Mouse (Mus musculus) cerebellum, adult 8-10 months (tissue): ENCODE measurements at regions not wholly inside any gene's neighbourhood (a gene's known extent, or its start where the extent isn't known, plus 50 kb on each side); places are given as distances from the start of the nearest gene placed in this dataset.

ENCODE experiments used
- DNase-seq: peaks from one replicate; pipeline ENCODE4 v3.0.0; 2022

DNA sequence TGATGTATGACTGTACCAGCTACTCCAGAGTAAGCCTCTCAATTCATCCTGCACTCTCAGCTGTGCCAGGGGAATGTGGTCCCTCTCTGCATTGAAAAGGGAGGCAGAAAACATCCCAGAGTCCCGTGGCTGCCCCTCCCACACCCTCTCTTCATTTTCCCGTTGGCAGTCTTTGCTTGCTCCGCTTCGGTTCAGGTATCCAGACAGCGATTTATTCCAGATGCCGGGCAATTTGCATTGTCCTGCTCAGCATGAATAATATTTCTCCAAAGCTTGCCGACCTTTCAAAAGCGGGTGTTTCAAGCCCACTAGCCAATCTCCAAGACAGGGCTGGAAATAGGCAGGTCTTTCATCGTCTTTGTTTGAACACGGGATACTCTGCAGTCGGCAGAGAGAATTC is 220.5 kb upstream of the Ntm start:
- DNase-seq, result no peak

DNA sequence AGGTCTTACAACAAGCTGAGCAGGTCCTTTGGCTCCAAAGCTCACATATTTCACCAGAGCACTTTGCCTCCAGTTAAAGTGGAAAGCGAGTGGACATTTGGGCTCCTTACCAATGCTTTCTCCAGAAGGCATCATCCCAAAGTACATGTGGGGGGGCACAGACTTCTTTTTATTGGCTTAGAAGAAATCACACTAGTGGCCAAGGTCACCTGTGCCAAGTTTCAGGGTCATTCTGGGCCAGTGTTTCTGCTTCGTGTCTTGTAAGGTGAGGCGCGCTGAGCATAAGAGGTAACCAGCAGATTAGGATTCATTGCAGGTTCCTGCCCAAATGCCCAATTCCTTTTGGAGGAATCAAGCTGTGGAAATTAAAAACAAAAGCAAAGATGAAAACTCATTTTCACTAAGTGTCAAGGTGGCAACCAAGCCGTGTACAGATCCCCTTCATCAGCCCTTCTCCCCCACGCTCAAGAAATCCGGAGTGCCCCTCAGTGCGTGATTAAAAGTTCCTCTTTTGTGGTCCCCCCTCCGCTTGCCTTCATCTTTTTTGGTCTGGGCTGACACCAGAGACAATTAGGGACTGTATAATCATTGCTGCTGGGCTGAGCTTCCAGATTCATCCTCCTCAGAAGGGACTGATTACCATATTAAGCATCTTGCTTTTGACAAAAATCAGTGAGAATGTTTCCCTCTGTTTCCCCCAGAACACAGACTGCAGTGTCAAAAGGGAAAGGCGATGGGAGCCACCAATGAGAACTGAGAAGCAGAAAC is 222.2 kb upstream of the Ntm start:
- DNase-seq, result no peak

DNA sequence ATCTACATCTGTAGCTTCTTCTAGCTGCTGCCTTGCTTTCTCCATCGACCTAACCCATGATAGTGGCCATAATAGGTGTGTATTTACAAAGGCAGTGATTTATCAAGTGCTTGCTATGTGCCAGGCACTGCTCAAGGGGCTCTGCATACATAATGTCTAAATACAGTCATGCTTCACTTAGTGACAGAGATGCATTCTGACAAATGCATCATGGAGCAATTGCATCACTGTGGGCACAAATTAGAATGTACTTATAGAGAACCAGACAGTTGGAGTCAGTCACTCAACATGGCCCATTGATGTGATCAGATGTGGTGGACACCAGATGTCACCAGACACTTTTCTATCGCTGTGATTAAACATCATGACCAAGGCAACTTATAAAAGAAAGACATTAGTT is 223.3 kb upstream of the Ntm start:
- DNase-seq, result no peak

DNA sequence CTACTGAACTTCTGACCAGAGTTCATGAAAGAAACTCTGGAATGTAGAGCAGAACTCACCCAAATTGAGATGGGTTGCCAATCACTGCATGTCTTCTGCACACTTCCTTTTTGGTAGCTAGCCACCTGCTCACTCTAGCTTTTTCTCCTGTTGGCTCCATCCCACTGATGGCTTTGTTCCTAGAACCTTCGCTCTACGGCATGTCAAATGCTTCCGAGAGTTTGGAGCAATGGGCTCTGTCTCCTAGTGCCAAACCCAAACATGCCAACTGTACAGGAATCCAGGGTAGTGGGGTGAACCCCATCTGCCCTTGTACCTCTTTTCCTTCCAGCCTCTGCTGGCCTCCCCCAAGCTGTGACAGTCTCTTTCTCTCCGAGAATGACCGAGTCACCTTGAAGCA is 227.1 kb upstream of the Ntm start:
- DNase-seq, result peak; percentile 78

DNA sequence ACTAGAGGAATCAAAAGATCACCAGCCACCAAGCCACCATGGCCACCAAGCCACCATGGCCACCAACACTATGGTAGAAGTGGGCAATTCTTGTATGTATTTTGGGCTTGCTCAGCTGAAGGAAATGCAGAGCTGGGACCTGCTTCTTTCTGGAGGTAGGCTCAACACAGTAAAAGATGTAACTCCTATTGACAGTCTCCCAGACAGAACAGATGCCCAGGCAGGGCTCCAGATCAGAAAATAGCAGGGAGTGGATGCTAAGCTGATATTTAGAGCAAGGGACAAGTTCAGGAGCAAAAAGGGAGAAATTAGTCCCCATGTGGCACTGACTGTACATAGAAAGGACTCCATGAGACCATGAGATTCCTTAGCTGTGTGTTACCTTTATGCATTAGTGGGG is 228.2 kb upstream of the Ntm start:
- peak; percentile 57 for DNase-seq

DNA sequence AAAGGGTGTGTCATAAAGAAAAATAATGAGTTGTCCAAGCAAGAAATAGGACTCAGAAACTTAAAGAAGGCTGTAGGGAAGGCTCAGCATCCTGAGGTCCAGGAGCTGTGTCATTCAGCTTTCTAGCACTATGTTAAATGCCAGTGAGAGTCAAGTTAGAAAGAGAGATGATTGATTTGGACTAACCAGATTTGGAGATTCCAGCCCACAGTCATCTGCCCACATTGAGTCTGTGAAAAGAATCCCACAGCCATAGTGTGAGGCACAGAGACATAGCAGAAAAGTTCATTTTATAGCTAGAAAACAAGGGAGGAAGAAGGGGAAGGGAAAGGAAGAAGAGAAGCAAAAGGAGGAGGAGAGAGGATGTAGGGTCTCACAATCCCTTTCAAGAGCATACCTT is 229.0 kb upstream of the Ntm start:
- no peak for DNase-seq

DNA sequence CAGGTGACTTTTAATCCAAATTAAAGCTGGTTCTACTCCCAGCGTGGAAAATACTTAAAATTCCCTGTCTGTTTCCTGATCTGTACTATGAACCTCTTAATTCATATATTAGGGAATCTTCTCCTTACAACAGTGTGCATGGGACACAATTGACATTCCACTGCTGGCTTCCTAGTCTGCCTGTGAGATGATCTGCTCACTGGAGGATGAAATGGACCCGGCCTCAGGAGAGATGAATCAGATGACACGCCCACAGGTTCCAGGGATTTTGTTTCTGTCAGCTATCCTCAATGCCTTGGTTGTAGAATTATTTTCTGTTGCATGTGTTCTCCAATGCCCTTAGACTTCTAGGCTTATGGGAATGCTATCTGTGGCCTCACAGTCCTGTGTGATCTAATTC is 231.9 kb upstream of the Ntm start:
- DNase-seq, result no peak

DNA sequence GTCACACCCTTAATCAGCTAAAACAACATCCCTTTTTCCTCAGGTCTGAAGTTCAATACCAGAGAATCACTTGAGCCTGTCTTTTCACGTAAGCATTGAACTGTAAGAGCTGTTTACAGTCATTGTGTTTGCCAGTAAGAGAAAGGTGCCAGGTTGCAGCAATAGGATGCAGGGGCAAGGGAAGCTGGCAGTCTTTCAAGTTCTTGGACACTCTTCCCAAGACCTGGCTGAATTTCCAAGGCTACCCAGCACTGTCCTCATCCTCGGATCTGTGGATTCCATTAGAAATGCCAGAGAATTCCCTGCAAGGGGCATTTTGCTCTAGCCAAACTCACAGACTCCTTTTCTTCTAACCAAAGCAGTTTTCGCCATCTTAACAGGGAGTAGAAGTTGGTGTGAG is 224.5 kb upstream of the Snx19 start:
- DNase-seq, result no peak

DNA sequence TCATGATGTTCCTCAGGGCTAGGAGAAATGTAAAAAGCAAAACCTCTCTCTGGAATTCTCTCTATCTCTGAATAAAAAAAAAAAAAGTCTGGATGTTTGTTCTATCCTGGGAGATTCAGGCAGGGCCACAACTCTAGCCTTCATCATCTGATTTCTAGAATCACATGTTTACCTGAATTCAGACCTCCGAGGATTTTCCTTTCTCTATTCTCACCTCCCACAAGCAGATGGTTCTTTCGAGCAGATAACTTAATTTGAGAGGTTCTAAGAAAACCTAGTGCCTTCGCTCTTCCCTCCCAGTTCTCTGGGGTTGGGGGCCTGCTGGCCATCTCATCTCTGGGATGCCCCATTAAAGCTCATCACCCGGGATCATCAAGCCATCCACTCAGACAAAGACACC is 219.3 kb upstream of the Snx19 start:
- no peak for DNase-seq

DNA sequence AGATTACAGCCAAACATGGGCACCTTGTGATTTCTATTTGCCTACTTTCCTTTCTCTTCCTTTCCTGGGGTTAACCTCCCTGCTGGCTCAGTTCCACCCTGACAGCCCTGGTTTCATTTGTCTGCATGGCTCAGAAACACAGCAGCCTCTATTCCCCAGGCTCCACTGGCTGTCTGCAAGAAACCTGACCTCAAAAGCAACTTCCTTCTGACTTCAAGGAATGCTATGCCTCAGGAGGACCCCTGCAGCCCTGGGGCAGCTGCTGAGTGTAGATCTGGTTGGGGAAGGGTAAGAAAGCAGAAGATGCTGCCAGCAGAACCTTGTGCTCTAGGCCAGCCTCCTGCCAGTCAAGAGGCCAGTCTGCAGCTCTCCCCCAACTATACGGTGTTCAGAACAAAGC is 217.1 kb upstream of the Snx19 start:
- no peak for DNase-seq

DNA sequence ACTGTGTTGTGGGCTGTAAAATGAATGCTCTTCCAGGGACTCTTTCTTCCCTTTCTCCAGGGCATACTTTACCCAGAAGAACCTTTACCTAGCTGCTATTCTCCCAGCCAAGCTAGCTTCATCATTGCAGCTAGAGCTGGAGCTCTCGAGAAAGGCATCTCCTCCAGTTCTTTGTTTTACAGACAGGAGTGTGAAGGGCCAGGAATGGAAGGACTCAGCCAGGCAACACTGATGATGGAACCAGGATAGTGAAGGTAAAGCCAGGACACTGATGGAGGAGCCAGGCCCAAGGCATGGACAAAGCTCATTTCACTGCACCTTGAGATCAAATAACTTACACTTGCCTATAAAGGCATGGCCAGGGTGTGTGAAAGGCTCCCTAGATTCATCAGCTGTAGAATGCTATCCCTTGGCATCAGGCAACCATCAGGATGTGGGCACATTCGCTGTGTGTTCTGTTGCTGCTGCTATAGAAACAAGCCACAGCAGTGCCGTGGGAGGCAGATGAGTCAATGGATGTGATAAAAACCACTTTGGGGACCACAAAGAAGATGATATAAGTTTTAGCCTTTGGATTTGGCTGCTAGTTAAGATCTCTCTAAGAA is 214.3 kb upstream of the Snx19 start:
- no peak for DNase-seq

DNA sequence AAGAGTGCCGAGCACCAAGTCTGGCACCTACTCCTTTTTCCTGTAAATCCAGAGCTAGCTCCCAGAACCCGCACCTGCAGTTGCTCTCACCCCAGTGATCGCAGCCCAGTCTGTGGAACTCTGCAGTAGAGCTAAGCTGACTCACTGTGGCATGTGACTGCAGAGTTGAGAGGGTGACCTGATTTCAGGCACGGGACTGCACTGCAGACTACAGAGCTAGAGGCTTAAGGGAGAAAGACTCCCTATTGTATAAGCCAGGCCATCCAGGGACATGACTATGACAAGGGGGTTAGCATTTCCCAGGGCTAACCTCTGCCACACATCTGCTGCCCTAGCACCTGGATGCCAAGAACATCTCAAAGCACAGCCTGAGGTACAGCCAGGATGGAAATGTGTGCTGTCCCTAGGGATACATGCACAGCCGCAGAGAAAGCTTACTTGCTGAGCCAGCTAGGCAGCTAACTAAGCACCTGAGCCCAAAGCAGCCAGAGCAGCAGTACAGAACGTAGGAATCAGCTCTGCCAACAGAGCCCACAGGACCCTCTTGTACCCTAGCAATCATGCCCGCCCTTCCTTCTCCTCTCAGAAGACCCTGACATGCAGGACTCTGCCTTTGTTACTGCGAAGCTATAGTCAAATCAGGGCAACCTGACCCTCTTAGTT is 192.3 kb upstream of the Snx19 start:
- DNase-seq, result peak; percentile 45

DNA sequence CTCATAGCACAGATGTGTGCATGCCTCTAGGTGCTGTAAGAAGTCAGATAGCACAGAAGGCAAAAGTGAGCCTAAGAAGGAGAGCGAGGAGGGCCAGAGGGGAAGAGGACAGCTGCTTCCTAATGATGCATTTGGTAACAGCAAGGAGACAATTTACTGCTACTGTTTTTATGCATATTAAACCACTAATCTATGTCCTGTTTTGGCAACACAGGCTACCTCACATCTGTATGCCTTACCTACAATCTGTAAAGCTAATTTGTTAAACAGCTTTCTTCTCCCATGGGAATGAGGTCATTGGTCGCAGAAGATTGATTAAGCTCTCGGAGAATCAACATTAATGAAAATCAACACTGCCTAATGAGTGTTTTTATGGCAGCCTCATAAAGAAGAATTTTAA is 191.1 kb upstream of the Snx19 start:
- no peak for DNase-seq

DNA sequence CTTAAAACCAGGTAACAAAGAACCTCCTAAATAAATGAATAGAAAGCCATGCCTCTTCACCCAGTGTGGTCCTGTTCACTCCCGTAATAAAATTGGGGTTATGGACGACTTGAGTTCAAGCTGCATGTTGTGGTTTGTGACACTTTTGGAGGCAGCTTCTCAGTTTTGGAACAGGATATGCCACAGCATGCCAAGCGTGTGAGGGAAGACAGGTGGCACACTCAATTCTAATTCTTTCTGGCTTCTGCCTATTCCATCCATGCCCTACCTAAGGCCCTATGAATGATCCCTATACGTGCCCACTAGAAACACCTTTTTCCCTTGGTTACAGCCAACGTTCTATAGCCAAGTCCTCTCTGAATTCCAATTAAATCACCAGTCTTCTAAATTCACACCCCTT is 184.8 kb upstream of the Snx19 start:
- DNase-seq, result peak; percentile 34

DNA sequence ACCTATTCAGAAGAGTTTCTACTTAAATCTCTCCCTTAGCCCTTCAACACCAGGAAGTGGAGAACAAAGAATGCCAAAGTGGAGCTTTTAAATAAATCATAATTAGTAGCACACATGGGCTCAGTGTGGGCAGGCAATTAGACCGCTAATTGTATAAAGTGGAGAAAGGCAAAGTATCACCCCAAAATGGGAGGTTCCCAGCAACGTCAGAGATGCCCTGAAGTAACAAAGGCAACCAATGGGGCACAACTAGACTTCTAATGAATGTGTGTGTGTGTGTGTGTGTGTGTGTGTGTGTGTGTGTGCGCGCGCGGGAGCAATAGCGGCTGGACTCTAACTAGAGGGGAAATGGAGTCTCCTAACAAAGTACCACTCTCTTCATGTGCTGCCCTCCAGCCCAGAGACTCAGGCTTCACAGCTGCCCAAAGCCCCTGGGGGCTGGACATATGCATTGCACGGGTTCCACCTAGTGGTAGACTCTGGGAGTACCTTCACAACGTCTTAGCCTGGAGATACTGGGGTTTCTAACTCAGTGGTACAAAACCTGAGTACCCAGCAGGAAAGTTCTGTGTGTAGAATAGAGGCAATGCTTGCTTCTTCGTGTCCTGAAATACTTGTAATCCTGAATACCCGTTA is 162.3 kb upstream of the Snx19 start:
- peak; percentile 68 for DNase-seq

DNA sequence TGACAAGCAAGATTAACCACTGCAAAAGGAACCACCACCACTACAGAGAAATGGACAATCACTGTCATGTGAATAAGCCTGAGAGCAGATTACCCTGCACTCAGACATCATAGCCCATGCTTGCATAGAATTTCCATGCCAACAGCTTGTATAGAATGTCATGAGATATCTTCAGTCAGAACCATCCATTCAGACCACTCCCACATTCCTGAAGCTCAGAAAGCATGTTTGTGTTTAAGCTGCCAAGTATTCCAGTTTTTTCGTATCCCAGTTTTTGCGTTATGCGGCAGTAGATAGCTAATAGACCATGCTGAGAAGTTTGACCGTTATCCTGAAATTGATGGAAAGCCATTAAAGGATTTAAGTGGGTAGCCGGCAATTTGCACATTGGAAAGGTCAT is 155.8 kb upstream of the Snx19 start:
- DNase-seq, result no peak

DNA sequence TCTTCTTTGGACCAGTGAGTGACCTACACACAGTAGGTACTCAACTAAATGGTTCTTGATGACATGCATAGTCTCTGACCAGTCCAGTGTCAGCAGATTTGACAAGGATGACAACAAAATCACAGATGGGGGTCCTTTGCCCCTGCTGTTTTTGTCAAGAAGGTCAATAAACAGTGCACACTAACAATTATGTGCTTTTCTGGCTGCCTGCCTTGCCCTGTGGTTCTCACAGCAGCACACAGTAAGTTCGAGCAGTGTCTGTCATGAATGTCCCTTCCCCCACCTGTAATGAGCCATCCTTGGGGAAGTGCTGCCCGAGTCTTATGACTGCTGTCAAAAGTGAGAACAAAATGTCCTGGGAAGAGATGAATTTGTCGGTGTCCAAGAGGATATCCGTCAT is 153.1 kb upstream of the Snx19 start:
- no peak for DNase-seq

DNA sequence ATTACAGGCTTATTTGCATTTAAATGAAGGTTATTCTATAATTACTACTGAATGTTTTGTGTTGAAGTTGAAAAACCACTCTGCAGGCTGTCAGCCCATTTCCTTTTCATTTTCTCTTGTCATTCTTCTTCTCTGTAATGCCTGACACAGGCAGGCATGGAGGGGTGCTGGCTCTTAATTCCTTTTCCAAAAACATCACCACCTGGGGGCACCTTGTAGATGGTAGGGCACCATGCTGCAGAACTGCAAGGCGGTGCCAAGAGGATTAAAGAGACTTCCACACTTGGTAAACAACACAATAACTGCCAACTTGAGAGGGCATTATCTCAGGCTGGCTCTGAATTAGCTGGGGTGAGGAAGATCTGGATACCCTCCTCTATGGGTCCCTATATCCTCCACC is 148.7 kb upstream of the Snx19 start:
- DNase-seq, result no peak

DNA sequence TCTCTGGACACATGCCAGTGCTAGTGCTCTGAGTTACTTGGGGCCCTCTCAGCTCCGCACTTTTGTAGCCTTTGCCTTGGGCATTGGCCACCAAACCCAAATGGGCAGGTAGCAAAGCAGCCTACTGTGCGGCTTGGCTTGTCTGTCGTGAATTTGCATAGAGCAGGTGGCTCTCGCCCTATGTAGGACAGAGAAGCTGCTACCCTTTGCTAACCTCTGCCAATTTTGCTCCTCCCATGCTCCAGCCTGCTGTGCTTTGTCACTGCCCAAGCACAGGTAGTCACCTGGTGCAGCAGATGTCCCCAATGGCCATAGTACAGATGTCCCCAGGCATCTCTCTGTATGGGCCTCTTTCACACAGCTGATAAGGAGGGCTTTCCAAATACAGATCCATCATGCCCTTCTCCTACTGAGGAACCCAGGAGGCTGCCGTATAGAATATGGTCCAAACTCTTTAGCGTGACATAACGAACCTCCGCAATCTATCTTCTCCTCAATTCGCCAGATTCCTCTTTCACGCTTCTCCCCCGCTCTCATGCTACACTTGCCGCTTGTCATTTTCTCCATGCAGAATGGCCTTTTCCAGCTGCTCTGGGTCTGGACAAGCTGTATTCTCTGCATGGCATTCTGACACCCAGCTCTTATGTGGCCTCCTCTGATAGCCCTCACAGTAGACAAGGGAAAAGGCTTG is 143.7 kb upstream of the Snx19 start:
- peak; percentile 85 for DNase-seq

DNA sequence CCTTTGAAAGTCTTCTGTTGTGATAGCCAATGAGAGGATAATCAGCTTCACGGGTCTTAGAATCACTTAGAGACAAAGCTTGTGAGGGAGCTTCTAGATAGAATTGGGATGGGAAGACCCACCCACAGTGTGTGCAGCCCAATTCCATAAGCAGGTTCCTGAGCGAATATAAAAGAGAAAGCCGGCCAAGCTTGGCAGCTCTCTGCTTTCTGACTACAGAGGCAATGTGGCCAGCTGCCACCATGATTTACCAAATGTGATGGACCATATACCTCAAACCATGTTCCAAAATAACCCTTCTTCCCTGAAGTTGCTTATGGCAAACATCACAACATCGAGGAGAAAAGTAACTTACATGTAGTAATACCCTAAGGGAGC is 143.1 kb upstream of the Snx19 start:
- peak; percentile 45 for DNase-seq

DNA sequence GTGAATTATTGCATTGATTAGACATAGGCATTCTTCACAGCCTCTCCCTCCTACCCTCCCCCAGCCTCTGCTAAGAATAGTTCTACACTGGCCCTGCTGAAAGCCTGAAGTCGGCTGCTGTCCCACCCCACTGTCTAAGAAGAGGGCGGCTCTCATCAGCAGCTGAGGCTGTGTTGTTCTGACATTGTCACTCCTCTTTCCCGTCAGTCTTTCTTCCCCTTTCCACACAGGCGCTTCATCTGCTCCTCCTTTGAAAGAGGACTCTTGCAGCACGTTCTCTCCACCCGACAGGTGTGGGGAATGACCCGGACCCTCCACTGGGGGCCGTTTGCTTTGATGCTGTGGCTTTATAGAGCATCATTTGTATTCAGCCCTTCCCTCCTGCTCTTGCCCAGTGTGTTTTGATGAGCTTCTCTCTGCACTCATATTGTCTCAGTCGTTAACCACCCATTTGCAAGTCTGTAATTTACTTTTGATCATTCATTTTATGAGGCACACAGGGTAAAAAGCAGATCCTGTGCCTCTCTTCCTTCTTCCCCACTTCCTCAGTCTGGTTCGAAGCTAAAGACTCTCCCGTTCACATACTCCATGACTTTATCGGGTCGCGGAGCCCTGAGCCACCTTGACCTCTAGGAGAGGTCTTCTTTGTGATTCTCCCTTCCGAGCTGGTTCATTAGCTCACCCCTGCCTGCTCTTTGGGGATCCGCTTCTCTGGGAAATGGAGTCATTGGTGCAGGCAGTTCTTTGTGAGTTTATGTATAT is 142.2 kb upstream of the Snx19 start:
- peak; percentile 20 for DNase-seq

DNA sequence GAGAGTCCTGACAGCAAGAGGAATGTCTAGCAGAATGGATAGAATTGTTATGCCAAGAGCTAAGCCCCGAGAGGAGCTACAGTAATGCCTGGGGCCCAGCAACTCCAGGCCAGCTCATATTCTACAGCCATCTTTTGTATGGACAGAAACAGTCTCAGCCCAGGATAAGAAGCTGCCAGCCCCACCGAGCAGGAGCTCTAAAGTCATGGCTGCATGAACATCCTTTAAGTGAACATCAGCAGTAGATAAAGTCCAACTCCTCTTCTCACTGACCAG is 141.6 kb upstream of the Snx19 start:
- no peak for DNase-seq

DNA sequence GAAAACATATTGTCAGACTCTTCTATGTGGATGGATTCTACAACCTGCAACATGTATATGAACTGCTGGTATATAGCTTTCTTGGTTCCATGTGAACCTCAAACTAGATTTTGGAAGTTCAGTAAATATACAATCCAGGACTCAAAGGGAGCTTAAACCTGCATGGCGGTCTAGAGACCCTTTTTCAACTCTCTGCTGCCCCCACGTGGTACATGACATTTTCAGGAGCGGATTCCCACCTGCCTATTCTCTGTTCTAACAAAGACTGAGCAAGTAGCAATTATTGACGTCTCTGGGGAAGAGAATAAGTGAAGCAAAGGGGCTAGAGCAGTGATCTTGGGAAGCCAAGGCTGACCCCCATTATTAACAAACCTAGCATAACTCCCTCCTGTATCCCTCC is 127.1 kb upstream of the Snx19 start:
- peak; percentile 75 for DNase-seq
